Mouse (Mus musculus) lung, embryonic 15.5 days (tissue): ENCODE results near the gene Lrrc49. TPM values are rescaled to one million over a fixed set of nuclear protein-coding genes. Genes with fewer than 3 reads are reported as not detected.

ENCODE experiments used
- ATAC-seq: fragments of 200-750 bp; cut with Nextera tagmentation; 2 replicates; pipeline ENCODE4 v1.8.0; 2017; ENCODE audit warnings: moderate number of reproducible peaks, borderline replicate concordance; ENCODE audit not compliant: low FRiP score, low TSS enrichment; ENCODE audit errors: extremely low read depth
- H3K27ac ChIP-seq: fragments of 300-500 bp; sonication (generic); 2 replicates; pipeline ENCODE4 v1.5.1; 2015; ENCODE audit warnings: moderate library complexity, mild to moderate bottlenecking, inconsistent platforms
- H3K27me3 ChIP-seq: fragments of 300-500 bp; sonication (generic); 2 replicates; pipeline ENCODE4 v1.6.1; 2015; ENCODE audit warnings: inconsistent platforms
- H3K36me3 ChIP-seq: fragments of 300-500 bp; sonication (generic); 2 replicates; pipeline ENCODE4 v1.6.1; 2015; ENCODE audit warnings: inconsistent platforms
- H3K4me1 ChIP-seq: fragments of 300-500 bp; sonication (generic); 2 replicates; pipeline ENCODE4 v1.6.1; 2015; ENCODE audit warnings: inconsistent platforms
- H3K4me2 ChIP-seq: fragments of 300-500 bp; sonication (generic); 2 replicates; pipeline ENCODE4 v1.6.1; 2015; ENCODE audit warnings: inconsistent platforms, mild to moderate bottlenecking, moderate library complexity
- H3K4me3 ChIP-seq: fragments of 300-500 bp; sonication (generic); 2 replicates; pipeline ENCODE4 v1.5.1; 2015; ENCODE audit warnings: mild to moderate bottlenecking, inconsistent platforms
- H3K9ac ChIP-seq: fragments of 300-500 bp; sonication (generic); 2 replicates; pipeline ENCODE4 v1.6.1; 2015; ENCODE audit warnings: inconsistent platforms
- H3K9me3 ChIP-seq: fragments of 300-500 bp; sonication (generic); 2 replicates; pipeline ENCODE4 v1.6.1; 2016; ENCODE audit warnings: inconsistent platforms
- WGBS: fragments of 180-500 bp; shearing (Covaris S2); methylation state at CpG from one replicate; pipeline ENCODE4 v1.1.7; 2015; 5-methylcytosine and 5-hydroxymethylcytosine counted together
- polyA plus RNA-seq: library from polyadenylated mRNA; unstranded; fragments of >200 nt; fragmentation: Nextera tagmentation; extraction: Ambion mirVana; gene quantifications from 2 replicates; pipeline ENCODE4 v1.2.1, GENCODE M21; 2015

Lrrc49 gene
- polyA plus RNA-seq, 1 experiment from 2014 or later = 17.3 TPM

DNA sequence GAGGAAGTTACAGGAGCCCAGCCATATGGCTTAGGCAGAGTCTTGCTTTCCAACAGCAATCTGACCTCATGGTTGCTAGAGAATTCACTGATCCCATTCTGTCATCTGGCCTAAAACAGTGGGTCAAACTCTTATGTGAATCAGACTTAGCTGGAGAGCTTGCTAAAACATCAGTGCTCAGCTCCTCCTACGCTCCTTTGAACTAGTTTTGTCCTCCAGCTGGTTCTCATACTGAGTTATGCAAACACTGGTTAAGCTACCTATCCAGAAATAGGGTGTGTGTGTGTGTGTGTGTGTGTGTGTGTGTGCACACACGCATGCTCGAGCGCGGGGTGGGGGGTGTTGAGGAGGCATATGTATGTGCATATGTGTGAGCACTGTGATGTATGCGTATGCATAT is 15.4 kb downstream of the Lrrc49 start:
- Histone ChIP-seq H3K4me2 (no peak overlapping the region), H3K4me1 (no peaks in the 10 kb centered on the region), H3K9me3 (no peaks in the 10 kb centered on the region), H3K36me3 (no peaks in the 10 kb centered on the region; the same call in 1 of the 2 replicates), H3K27ac (no peak overlapping the region), H3K4me3 (no peak overlapping the region), H3K9ac (no peak overlapping the region), H3K27me3 (no peaks in the 10 kb centered on the region)
- no peak for ATAC-seq
- 93% methylated on average over 6 of the region's 6 CpGs for WGBS

DNA sequence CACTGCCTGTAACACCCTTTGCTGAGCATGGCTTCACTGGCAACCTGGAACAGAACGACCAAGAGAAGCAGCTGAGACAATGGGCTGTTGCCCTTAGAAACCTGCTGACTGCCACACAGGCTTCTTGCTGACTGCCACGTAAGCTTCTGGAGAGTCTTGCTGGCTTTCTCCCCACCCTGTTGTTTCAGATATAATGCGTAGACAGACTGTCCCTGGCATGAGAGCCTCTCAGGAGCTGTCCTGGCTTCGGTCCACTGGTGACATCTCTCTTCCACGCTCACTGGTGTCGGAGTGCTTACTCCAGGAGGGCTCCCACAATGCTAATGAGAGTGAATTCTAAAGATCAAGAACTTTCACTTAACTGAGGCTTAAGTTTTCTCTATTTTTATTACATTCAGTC is 19.1 kb downstream of the Lrrc49 start:
- Histone ChIP-seq H3K9ac (no peak overlapping the region), H3K27me3 (no peaks in the 10 kb centered on the region), H3K4me2 (no peak overlapping the region), H3K9me3 (no peaks in the 10 kb centered on the region), H3K4me3 (no peak overlapping the region), H3K27ac (no peak overlapping the region), H3K4me1 (no peaks in the 10 kb centered on the region), H3K36me3 (no peaks in the 10 kb centered on the region; the same call in 1 of the 2 replicates)
- 90% methylated on average over 6 of the region's 6 CpGs for WGBS
- ATAC-seq = no peak

DNA sequence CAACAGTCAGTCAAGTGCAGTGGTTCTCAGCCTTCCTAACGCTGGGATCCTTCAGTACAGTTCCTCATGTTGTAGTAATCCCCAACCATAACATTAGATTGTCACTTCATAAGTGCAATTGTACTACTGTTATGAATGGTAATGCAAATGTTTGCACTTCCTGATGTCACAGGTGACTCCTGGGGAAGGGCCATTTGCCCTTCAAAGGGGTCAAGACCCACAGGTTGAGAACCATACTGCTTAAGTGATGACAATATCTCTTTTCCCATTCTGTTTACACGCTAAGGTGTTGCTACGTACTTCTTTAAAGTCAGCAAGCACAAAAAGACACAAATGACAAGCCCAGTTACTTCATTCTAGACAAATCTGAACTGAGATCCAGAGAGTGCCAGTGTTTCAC is 22.4 kb downstream of the Lrrc49 start:
- Histone ChIP-seq H3K27me3 (no peaks in the 10 kb centered on the region), H3K36me3 (no peaks in the 10 kb centered on the region), H3K27ac (no peak overlapping the region), H3K4me3 (no peak overlapping the region), H3K4me2 (no peak overlapping the region), H3K4me1 (no peaks in the 10 kb centered on the region), H3K9me3 (no peaks in the 10 kb centered on the region), H3K9ac (no peak overlapping the region)
- 79% methylated on average over 3 of the region's 3 CpGs for WGBS
- ATAC-seq = no peak

DNA sequence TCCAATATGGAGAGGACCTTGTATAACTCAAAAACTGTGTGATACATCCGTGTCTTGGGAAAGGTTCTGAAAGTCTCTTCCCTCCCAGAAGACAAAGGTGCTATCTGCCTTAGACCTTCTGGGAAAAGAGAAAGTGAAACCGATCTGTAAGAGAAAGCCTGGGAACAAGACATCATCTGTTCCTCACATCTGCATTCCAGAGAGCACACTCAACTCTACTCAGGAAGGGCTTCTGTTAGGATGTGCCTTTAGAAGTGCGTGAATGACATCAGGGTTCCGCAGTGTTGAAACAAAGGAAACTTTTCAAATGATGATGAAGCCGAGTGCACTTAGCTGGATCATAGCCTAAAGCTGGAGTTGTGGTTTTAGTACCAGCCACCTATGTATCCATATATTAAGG is 23.1 kb downstream of the Lrrc49 start:
- WGBS = 88% methylated on average over 5 of the region's 5 CpGs

DNA sequence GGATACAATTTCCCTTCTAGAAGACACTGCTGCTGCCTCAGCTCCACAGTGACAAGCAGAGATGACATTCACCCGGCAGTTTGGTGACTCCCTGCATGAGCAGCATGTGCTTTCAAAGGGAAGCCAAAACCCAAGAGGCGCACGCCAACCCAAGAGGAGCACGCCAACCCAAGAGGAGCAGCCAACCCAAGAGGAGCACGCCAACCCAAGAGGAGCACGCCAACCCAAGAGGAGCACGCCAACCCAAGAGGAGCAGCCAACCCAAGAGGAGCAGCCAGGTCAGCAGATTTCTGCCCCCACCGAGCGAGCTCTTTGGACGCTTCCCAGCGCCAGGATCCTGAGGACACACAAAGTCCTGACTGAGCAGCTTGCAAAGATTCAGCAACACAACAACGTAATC is 23.6 kb downstream of the Lrrc49 start:
- WGBS = 95% methylated on average over 12 of the region's 12 CpGs

More for the DNA sequence above, 23.1 kb downstream of the Lrrc49 start:
- H3K27ac ChIP-seq = no peak overlapping the region
- H3K36me3 ChIP-seq = no peaks in the 10 kb centered on the region
- no peak overlapping the region for H3K4me2 ChIP-seq
- no peak overlapping the region for H3K4me3 ChIP-seq
- H3K9me3 ChIP-seq = no peaks in the 10 kb centered on the region
- no peaks in the 10 kb centered on the region for H3K27me3 ChIP-seq
- no peaks in the 10 kb centered on the region for H3K4me1 ChIP-seq
- no peak overlapping the region for H3K9ac ChIP-seq
- ATAC-seq = no peak

DNA sequence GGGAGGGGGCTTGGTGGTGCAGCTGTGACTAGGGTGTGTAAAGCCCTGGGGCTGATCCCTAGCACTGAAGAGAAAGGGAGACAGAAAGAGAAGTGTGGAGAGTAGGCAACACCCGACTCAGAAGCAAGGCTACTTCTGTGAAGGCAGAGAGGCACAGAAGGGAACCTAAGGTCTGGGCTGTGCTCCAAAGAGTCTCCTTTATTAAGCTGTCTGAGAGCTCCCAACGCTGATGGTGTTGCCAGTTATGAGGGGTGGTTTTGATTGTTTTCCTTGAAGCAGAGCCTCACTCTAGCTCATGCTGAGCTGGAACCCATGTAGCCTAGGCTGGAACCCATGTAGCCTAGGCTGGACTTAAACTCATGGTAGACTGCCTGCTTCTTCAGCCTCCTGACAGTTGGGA is 25.0 kb downstream of the Lrrc49 start:
- no peak overlapping the region for H3K9ac ChIP-seq
- H3K27me3 ChIP-seq = no peaks in the 10 kb centered on the region
- H3K9me3 ChIP-seq = no peaks in the 10 kb centered on the region
- no peak overlapping the region for H3K4me2 ChIP-seq
- H3K4me3 ChIP-seq = no peak overlapping the region
- H3K36me3 ChIP-seq = no peaks in the 10 kb centered on the region
- H3K4me1 ChIP-seq = no peaks in the 10 kb centered on the region
- no peak overlapping the region for H3K27ac ChIP-seq
- WGBS = 75% methylated on average over 2 of the region's 2 CpGs
- no peak for ATAC-seq

More for the DNA sequence above, 23.6 kb downstream of the Lrrc49 start:
- Histone ChIP-seq H3K27me3 (no peaks in the 10 kb centered on the region), H3K4me2 (no peak overlapping the region), H3K4me1 (no peaks in the 10 kb centered on the region), H3K27ac (no peak overlapping the region), H3K4me3 (no peak overlapping the region), H3K9me3 (no peaks in the 10 kb centered on the region), H3K36me3 (no peaks in the 10 kb centered on the region), H3K9ac (no peak overlapping the region)
- ATAC-seq = no peak

DNA sequence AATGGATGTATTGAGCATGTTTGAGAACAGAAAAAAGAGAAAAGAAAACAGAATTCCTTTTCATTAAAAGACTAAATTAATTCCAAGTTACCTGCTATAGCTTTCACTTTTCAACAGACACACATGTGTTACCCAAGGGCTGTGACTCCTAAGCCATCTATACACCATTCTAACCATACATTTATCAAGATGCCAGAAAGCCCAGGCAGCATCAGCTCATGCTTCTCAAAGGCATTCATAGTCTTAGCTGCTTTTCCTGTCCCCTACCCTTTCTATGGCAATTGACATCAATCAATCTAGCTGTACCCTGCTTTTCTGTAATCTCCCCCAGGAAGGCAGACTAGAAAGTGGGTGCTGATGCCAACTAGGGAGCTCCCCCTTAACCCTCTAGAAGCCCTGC is 34.4 kb downstream of the Lrrc49 start:
- Histone ChIP-seq H3K36me3 (no peaks in the 10 kb centered on the region), H3K4me2 (no peak overlapping the region), H3K4me1 (no peaks in the 10 kb centered on the region; the same call in 1 of the 2 replicates), H3K4me3 (no peak overlapping the region), H3K9me3 (no peaks in the 10 kb centered on the region), H3K27ac (no peak overlapping the region), H3K27me3 (no peaks in the 10 kb centered on the region), H3K9ac (no peak overlapping the region)
- no peak for ATAC-seq

DNA sequence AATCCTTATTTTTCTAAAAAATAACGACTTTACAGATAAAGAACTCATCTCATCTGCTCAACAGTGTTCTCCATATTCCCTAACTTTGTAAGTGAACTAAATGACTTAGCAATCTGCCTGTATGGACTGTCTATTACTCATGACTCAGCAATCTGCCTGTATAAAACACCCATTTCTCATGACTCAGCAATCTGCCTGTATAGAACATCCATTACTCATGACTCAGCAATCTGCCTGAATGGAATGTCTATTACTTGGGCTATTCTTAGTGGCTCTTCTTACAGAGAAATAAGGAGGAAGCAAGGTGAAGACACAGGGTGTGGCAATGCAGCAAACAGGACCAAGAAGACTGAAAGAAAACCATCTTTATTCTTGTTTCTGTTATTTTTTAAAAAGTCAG is 34.8 kb downstream of the Lrrc49 start:
- Histone ChIP-seq H3K4me1 (no peaks in the 10 kb centered on the region; the same call in 1 of the 2 replicates), H3K27ac (no peak overlapping the region), H3K4me2 (no peak overlapping the region), H3K9me3 (no peaks in the 10 kb centered on the region), H3K4me3 (no peak overlapping the region), H3K36me3 (no peaks in the 10 kb centered on the region), H3K9ac (no peak overlapping the region), H3K27me3 (no peaks in the 10 kb centered on the region)
- 81% methylated on average over 1 of the region's 1 CpGs for WGBS
- ATAC-seq = no peak

DNA sequence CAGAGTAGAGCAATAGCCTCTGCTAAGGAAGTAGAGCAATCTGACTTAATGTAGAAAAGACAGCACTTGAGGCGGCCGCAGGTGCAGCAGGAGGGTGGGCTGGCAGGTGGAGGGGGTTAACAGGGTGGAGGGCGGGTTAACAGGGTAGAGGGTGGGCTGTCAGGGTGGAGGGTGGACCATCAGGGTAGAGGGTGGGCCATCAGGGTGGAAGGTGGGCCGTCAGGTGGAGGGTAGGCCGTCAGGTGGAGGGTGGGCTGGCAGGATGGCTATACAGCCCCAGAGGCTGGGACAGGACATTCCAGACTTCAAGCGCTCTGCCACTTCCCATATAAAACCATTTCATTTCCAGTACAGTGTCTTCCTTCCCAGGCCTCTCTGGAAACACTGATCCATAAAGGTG is 37.7 kb downstream of the Lrrc49 start:
- no peak overlapping the region for H3K4me3 ChIP-seq
- no peak overlapping the region for H3K27ac ChIP-seq
- H3K4me2 ChIP-seq = no peak overlapping the region
- H3K9ac ChIP-seq = no peak overlapping the region
- WGBS = 77% methylated on average over 6 of the region's 6 CpGs
- no peaks in the 10 kb centered on the region; the same call in 1 of the 2 replicates for H3K4me1 ChIP-seq
- ATAC-seq = no peak
- no peaks in the 10 kb centered on the region for H3K27me3 ChIP-seq
- H3K36me3 ChIP-seq = no peaks in the 10 kb centered on the region
- H3K9me3 ChIP-seq = no peaks in the 10 kb centered on the region

DNA sequence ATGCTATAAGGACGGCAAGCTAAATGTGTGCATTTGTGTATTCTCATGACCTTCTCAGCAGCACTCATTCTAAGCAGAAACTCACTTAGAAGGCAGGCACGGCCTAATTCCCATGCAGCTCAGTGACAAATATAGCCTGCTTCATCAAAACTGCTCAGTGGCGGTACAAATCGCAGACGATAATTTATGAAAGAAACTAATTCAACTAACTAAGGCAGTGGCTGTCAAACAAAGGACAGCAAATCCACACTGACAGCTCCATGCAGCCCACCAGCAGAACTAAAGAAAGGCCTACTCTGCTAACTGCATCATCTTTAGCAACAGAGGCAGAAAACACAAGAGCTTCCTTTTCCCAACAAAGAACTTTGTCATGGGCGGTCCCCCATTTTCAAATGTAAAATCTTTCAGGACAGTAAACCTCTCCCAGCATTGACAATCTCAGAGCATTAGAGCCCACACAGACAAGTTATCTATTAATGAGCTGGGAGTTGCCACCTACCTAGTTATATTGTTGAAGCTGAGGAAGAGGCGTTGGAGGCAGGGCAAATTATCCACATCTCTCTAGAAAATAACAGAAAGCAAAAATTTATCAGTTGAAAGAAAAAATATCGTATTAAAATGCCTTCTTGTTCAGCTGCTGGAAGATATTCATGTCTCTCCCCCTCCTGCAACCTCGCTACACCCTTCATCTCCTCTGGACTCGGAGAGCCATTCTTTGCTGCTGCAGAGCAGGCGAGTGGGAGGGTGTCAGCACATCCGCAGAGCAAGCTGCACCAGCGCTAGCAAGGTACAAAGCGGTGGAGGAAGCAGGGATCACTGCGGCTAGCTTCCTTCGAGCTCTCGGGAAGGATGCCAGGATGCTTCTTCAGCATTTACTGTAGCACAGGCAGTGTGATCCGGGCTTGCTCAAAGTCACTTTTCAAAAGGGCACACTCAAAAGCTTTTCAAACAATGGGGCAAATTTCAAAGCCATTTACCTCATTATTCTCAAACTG is 38.7 kb downstream of the Lrrc49 start:
- H3K4me2 ChIP-seq = no peak overlapping the region
- 56% methylated on average over 18 of the region's 18 CpGs for WGBS
- no peak for ATAC-seq

DNA sequence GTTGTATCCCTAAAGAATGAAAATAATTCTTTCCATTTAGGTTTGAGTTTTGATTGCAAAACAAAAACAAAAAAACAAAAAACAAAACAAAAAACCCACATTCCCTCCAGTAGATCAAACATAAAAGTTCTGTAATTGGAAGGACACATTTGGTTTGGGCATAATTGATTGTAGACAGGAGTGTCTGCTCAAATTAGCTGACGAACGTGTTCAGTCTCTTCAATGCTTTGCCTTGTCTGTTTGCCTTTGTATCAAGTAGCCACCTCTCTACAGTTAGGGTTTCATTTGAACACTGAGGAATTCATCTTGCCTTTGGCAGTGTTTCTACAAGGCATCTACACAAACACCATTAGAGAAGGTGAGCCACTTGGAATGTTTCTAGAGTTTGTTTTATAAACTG is 54.4 kb downstream of the Lrrc49 start:
- no peaks in the 10 kb centered on the region for H3K9me3 ChIP-seq
- no peaks in the 10 kb centered on the region for H3K27me3 ChIP-seq

More for the DNA sequence above, 38.7 kb downstream of the Lrrc49 start:
- no peaks in the 10 kb centered on the region for H3K27me3 ChIP-seq
- H3K4me3 ChIP-seq = no peak overlapping the region
- no peak overlapping the region for H3K9ac ChIP-seq
- no peaks in the 10 kb centered on the region; the same call in 1 of the 2 replicates for H3K4me1 ChIP-seq
- H3K9me3 ChIP-seq = no peaks in the 10 kb centered on the region
- H3K36me3 ChIP-seq = no peaks in the 10 kb centered on the region
- no peak overlapping the region for H3K27ac ChIP-seq

DNA sequence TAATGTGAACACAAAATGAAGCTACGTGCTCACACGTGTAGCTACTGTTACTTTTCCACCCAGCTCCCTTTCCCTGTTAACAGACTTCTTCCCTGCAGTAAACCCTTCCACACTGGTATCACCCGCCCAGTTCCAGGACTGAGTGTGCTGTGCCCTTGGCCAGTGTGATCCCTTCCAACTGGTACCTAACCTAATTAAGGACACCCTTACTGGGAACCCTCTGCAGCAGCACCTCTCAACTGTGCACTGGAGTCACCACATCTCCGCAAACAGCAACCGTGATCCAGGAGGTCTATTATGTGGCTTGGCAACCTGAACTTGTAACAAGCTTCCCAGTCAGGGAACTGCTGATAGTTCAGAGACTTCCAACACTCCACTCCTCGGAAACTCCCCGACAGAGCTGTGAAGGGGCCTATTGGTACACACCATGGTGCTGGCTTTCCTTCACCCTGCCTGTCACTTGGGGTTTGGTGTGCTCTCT is 61.6 kb downstream of the Lrrc49 start:
- Histone ChIP-seq H3K4me3 (no peak overlapping the region), H3K27ac (no peak overlapping the region), H3K4me1 (peaks cover 3% of the 10 kb centered on the region; the same call in 1 of the 2 replicates), H3K36me3 (no peaks in the 10 kb centered on the region), H3K27me3 (no peaks in the 10 kb centered on the region), H3K9ac (no peak overlapping the region), H3K4me2 (no peak overlapping the region), H3K9me3 (no peaks in the 10 kb centered on the region)
- 57% methylated on average over 7 of the region's 7 CpGs for WGBS
- ATAC-seq = no peak; the same call in 1 of the 2 replicates

More for the DNA sequence above, 54.4 kb downstream of the Lrrc49 start:
- Histone ChIP-seq H3K4me2 (no peak overlapping the region), H3K36me3 (no peaks in the 10 kb centered on the region), H3K4me3 (no peak overlapping the region), H3K9ac (no peak overlapping the region), H3K4me1 (no peaks in the 10 kb centered on the region), H3K27ac (no peak overlapping the region)
- ATAC-seq = no peak
- 65% methylated on average over 2 of the region's 2 CpGs for WGBS
